Mouse (Mus musculus) erythroid progenitor cell, adult 5-6 weeks (primary cell): ENCODE data around the gene Cpne9. TPM values are rescaled to one million over a fixed set of nuclear protein-coding genes. Genes with fewer than 3 reads are reported as not detected.

ENCODE experiments used
- ATAC-seq: replicated peaks from 2 replicates; pipeline ENCODE4 v1.8.0; 2016; ENCODE audit warnings: moderate number of reproducible peaks, mild to moderate bottlenecking, moderate TSS enrichment, inconsistent platforms; ENCODE audit not compliant: poor library complexity, low FRiP score, severe bottlenecking
- total RNA-seq, 2 experiments: library from RNA; stranded (forward) in 1 of 2; stranded (reverse) in 1 of 2; fragments of 150-400 nt in 1 of 2; fragments of 186-747, 209-891 nt in 1 of 2; gene quantifications; 2 replicates each; pipeline versions ENCODE4 v1.2.3 to v1.2.4; 2015 to 2017; ENCODE audit warnings: low replicate concordance in 2 of 2

Cpne9 gene
- total RNA-seq (2015; ENCODE audit: low replicate concordance): 0.36 TPM in 1 of 2 replicates, not detected in the other
- total RNA-seq (2017; ENCODE audit: low replicate concordance): 0.64 TPM in 1 of 2 replicates, not detected in the other

DNA sequence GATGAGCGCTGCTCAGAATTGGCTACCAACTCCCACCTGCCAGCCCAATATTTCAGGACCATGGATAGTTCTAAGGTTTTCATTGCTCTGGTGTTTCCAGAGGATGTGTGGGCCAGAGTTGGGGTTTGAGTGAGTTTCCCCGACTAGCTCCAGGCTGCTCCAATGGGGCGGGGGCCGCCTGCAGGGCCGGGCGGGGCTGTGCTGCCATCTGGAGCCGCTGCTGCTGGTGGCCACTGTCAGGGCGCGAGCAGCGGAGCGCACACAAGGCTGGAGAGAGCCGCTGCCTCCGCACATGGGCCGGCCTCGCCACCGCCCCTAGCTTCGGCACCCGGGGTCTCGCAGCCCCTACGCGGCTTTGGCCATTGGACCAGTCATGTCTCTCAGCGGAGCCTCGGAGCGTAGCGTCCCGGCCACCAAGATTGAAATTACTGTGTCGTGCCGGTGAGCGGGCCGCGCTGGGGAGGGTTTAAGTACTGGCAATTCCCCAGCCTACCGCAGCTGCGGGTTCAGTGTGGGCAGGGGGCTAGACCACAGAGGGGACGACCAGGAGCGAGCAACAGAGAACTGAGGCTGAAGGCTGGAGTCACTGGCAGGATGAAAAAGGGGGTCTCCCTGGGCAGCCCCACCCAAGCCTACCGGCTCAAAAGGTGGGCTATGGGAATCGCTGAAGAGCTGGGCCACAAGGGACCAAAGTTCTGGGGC, at the start of gene Cpne9:
Gene Cpne9 (plus strand): TSS at position 207 of the 702 bp plus-strand sequence.
- no peak for ATAC-seq

GRCm38 (mm10) chr6:113235141-113235540, 47.0 kb upstream of the Cpne9 start:
- no peak for ATAC-seq

DNA sequence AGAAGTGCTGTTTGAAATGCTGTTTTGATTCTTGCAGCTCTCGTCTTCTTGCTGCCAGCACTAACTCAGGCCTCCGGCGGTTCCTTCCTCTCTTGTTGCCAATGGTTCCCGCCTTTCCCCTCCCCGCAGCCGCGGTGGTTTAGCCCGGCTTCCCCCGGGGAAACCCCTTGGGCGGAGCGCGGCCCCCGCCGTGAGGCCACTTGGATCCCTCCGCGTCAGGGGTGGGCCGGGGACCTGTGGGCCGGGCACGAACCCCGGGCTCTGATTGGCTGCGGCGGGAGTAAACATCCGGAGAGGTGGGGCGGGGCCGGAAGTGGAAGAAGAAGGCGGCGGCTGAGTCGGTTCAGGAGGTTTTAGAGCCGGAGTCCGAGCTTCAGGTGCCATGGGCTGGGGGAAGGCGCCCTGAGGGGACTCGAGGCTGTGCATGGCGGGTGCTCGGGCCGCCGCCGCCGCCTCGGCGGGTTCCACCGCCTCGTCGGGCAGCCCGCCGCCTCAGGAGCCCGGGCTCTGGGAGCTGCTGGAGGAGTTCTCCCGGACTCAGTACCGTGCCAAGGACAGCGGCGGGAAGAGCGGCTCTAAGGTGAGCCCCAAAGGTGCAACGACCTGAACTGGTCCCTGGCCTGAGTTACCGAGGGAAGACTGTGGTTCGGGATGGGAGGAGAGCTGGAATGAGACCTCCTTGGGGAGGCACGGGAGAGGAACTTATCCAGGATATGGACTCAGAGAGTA, 44.4 kb upstream of the Cpne9 start, which contains the start of gene Mtmr14:
Gene Mtmr14 (plus strand): TSS at position 302 of the 729 bp plus-strand sequence.
- ATAC-seq: peak; percentile 98

DNA sequence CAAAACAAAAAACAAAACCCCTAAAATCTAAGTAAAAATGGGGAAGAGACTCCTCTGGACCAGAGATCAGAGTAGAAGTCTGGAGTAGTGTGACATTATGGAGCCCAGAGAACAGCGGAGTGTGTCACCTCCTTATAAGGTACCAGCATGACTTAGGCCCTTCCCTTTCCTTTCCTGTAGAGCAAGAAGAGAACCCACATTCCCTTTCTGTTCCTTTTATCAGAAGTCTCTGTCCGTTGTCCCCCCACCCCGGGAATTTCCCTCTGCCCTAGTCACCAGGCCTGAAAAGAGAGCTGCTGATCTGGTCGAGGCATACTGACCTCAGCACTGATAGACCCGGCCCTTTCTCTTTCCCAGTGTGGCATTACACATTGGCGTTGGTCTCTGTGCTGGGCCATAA, 43.7 kb upstream of the Cpne9 start:
- ATAC-seq: no peak

- ATAC-seq: no peak
Measured at GRCm38 (mm10) chr6:113242753-113243152, 39.4 kb upstream of the Cpne9 start.

GRCm38 (mm10) chr6:113245585-113245984, 36.5 kb upstream of the Cpne9 start:
- ATAC-seq: no peak

GRCm38 (mm10) chr6:113250786-113251185, 31.3 kb upstream of the Cpne9 start:
- no peak for ATAC-seq

DNA sequence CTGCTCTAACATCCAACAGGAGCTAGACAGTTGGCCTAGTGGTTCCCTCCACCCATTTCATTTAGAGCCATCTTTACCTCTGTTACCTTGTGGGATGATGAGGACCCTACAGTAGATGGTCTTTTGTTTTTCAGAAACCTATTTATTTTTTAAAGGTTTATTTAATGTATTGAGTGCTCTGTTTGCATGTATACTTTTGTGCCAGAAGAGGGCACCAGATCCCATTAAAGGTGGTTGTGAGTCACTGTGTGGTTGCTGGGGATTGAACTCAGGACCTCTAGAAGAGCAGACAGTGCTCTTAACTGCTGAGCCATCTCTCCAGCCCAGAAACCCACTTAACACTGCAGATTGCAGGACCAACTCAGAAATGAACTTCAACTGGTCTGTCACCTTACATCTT, 30.2 kb upstream of the Cpne9 start:
- no peak for ATAC-seq

DNA sequence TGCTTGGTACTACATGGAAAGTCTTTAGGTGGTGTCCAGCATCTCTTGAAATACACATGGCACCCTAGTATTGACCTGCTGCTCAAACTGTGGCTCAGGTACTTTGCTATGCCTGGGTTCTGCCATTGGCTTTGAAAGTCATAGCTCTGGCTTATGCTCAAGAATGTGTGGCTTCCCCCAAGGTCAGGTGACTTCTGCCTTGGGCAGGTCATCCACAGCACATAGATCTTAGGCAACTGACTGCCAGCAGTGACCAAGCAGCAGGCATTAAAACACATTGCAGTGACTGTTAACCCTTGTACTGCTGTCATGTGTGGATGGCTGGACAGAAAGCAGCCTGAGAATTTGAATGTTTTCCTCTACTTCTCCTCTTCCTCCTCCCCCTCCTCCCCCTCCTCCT, 27.2 kb upstream of the Cpne9 start:
- ATAC-seq: no peak

DNA sequence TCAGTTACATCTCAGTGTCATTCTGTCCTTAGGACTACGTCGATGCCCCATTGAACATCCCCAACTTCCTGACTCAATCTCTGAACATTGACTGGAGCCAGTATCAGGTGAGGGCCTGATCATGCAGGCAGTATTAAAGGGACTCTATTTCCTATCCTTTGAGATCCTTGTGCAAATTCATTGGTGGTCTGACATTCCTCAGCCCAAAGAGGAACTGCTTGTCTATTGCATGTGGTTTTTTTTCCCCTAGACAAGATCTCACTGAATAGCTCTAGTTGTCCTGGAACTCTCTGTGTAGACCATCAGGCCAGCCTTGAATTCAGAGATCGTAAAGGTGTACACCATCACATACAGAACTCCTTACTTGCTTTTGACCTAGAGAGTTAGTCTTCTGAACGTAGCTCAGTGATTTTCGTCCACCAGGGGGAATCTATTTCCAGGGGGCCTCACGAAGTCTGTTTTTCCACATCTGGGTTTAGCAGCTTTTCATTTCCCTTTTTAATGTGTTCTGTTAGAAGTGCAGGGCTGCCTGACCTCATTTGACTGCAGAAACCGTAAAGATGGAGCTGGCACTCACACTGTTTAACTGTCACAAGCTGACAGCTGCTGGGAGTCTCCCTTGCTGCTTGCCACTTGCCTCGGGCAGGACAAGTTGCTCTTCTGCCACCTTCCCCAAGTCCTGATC, 20.8 kb upstream of the Cpne9 start:
- no peak for ATAC-seq

- ATAC-seq: no peak
Measured at GRCm38 (mm10) chr6:113263531-113263930, 18.6 kb upstream of the Cpne9 start.

GRCm38 (mm10) chr6:113264429-113264828, 17.7 kb upstream of the Cpne9 start:
- no peak for ATAC-seq

DNA sequence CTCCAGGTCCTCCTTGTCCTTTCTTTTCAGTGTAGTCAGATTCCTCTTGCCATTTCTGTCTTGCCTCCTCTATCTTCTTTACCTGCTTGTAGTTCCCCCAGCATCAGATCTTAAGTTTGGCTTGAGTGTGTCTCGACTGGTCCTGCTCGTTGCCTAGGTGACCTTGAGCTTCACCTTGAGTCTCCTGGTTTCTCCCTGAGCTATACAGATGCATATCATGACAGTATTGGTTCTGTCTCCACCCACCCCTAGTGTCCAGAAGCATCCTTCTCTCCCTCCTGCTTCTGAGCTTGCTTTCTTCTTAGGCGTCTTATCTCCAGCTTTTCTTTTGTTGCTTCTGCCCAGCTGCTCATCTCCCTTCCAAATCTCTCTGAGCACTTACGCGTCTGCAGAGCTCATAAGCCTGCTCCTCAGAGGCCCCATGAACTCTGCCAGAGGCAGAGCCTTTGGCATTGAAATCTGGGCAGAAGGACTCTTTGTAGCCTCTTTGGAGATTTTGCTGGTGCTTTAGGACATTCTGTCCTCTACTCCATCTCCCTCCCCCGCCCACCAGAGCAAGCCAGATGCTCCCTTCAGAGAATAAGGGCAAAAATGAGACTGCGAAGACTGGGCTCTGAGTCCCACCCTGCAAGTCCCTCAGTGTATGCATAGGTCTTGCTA, 15.0 kb upstream of the Cpne9 start:
- no peak for ATAC-seq

GRCm38 (mm10) chr6:113267988-113268387, 14.1 kb upstream of the Cpne9 start:
- no peak for ATAC-seq

DNA sequence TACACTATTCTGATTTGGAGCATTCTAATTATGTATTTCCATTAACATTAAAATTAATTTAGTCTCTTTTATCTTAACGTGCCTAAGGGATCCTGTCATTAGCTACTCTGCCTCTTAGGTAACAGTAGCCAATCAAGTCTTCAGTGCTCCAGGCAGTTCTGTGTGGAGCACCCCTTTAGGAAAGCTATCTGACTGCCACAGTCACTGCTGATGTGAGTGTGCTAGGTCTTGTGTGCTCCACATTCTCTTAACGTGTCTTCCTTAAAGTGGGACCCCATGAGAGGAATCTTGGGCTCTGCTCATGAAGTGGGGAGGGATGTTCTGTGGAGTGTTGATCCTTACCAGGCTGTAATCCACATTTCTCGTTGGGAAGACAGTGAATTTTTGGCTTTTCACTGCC, 9.7 kb upstream of the Cpne9 start:
- ATAC-seq: no peak

DNA sequence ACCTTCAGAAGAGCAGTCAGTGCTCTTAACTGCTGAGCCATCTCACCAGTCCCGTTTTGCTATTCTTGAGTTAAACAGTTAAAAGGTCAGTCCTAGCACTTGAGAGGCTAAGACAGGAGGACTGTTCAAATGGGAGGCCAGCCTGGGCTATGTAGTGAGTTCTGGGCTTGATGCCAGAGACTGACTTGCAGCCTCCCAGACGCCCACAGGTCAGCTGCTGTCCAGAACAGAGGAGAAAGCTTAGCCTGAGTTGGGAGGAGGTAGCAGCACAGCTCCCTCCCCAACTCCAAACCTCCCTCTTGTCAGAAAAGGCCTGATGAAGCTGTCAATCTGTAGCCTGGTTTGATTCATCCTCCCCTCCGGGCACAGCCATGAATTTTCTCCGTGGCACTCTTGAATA, 5.3 kb upstream of the Cpne9 start:
- no peak for ATAC-seq

DNA sequence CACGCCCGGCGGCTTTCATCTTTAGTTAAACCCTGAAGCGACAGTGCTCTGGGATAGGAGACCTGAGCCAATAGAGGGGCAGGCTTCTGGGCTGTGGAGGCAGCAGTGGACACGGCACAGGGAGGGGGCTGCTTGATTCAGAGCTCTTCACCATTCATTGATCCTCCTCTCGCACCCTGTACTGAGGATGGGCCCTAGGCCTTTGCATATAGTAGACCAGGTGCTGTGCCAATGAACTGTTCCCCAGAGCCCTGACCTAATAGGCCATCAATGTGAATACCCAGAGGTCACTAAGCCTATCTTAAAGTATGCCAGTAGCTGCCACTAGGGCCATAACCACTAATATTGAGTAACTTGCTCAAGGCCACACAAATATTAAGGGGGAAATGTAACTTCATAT, 431 bp upstream of the Cpne9 start:
- ATAC-seq: no peak

- ATAC-seq: no peak
Measured at GRCm38 (mm10) chr6:113282969-113283368, 862 bp downstream of the Cpne9 start.

DNA sequence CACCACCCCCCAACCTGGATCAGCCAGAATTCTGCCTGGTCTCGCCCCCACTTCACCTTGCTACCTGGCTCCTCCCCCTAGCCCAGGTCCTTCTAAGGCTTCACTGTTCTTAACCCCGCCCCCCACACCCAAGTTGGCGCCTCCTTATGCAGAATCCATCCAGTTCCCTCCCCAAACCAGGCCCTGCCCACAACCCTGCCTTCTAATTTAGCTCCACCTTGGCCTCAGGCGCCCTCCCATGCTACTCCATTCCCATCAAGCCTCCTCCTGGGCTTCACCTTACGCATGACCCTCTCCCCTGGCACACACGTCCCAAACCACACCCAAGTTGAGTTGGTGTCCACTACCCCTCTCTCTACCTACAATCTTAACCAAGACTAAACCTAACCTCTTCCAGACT, 1.4 kb downstream of the Cpne9 start:
- ATAC-seq: no peak

DNA sequence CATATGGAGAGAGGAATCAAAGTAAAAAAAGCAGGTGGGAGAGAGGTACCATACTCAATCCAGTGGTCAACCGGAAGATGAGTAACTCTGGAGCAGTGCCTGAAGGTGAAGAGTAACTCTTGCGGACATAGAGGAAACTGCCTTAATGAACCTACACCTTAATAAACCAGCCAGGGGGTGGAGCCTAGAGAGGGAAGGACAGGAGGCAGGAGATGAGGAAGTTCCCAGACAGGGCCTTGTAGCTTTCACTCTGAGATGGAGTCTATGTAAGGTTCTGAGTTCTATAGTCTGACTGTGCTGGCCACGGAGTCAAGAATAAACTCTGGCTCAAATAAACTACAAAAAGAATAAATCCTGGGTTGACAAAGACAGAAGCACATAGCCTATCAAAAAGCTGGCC, 2.8 kb downstream of the Cpne9 start:
- ATAC-seq: no peak
